Mouse (Mus musculus): ENCODE measurements around the gene Gm6034.
"Not testable (repeated sequence)": the region's sequence is repeated elsewhere in the genome, so short reads cannot be mapped to it uniquely, and the experiment has no call there.

- not testable (repeated sequence) for TF ChIP-seq CTCF (IDR thresholded peaks at IDR 0.05; ENCODE audit: borderline replicate concordance, control insufficient read depth, extremely low read depth, insufficient read depth, low read length, poor library complexity); POLR2A (IDR thresholded peaks at IDR 0.05; ENCODE audit: control insufficient read depth, extremely low read depth, insufficient read depth, low read length, poor library complexity)
Observed at GRCm38 (mm10) chr17:36091933-36092332, 49.2 kb downstream of the Gm6034 start.

Data from thymus, adult 2 months (tissue).